ENCODE assay signal across 30 mouse cellular contexts in genomic region chr19:59142206-59142605, GRCm38 (mm10). TPM values are rescaled to one million over a fixed set of nuclear protein-coding genes. Genes with fewer than 3 reads are reported as not detected.
"Had no signal": no experiment of that assay in that cellular context is flagged by ENCODE, and none has a peak within 500 bp of the region (broad histone marks: within the 10 kb centered on the region; RNA-seq: fewer than 3 reads in every experiment).

No protein-coding gene starts in this region.

- H3K27me3 ChIP-seq: intestine, embryonic 15.5 days; limb, embryonic 12.5 days had no signal

- H3K4me1 ChIP-seq: heart, embryonic 10.5 days; heart, embryonic 12.5 days; hindbrain, embryonic 10.5 days; hindbrain, embryonic 12.5 days; intestine, embryonic 15.5 days; limb, embryonic 10.5 days had no signal

- ATAC-seq: hindbrain, embryonic 16.5 days; inflammation-experienced regulatory T-cells, adult 6 months; intestine, embryonic 15.5 days; intestine, postnatal 0 days had no signal

- H3K4me2 ChIP-seq: heart, embryonic 12.5 days; hindbrain, embryonic 12.5 days; hindbrain, embryonic 14.5 days; intestine, embryonic 15.5 days; limb, embryonic 12.5 days; liver, embryonic 11.5 days had no signal

- H3K4me3 ChIP-seq: gastrocnemius, adult 2 months; heart, embryonic 10.5 days; heart, embryonic 12.5 days; hindbrain, embryonic 10.5 days; hindbrain, embryonic 12.5 days; intestine, embryonic 15.5 days; layer of hippocampus, adult 2 months; left cerebral cortex, adult 2 months; limb, embryonic 10.5 days; limb, embryonic 12.5 days had no signal

- H3K9ac ChIP-seq: heart, embryonic 12.5 days; hindbrain, embryonic 12.5 days; hindbrain, embryonic 14.5 days; intestine, embryonic 15.5 days; limb, embryonic 12.5 days had no signal

- H3K9me3 ChIP-seq: heart, embryonic 10.5 days; heart, embryonic 12.5 days; hindbrain, embryonic 10.5 days; hindbrain, embryonic 12.5 days; intestine, embryonic 15.5 days; limb, embryonic 10.5 days; limb, embryonic 12.5 days had no signal

- H3K27ac ChIP-seq: gastrocnemius, adult 2 months; heart, embryonic 10.5 days; hindbrain, embryonic 10.5 days; hindbrain, embryonic 12.5 days; hindbrain, embryonic 14.5 days; intestine, embryonic 15.5 days; layer of hippocampus, adult 2 months; left cerebral cortex, adult 2 months; limb, embryonic 10.5 days; limb, embryonic 12.5 days had no signal

- DNase-seq: gastrocnemius, adult 2 months; gastrocnemius, postnatal 10 days; gastrocnemius, postnatal 25 days; heart, adult 18-20 months; heart, postnatal 10 days; heart, postnatal 4 days; kidney, adult 18-20 months; kidney, adult 8-10 months; kidney, postnatal 10 days; kidney, postnatal 25 days; kidney, postnatal 4 days; liver had no signal

- H3K36me3 ChIP-seq: heart, embryonic 10.5 days; heart, embryonic 12.5 days; hindbrain, embryonic 10.5 days; hindbrain, embryonic 12.5 days; intestine, embryonic 15.5 days; limb, embryonic 10.5 days; limb, embryonic 12.5 days had no signal

RNA-seq across cellular contexts. Expression of gene Vax1, which starts 27.6 kb away (rescaled TPM):
- polyA plus RNA-seq: heart, embryonic 10.5 days; heart, embryonic 12.5 days; heart, embryonic 14.5 days; heart, embryonic 16.5 days; hindbrain, embryonic 12.5 days; hindbrain, embryonic 14.5 days; hindbrain, embryonic 16.5 days; inflammation-experienced regulatory T-cells, adult 6 months; intestine, embryonic 15.5 days; intestine, postnatal 0 days; kidney, embryonic 14.5 days; kidney, embryonic 16.5 days; limb, embryonic 10.5 days; limb, embryonic 12.5 days; liver, embryonic 11.5 days had no signal
